Mouse (Mus musculus) G1E-ER4 (cell line): ENCODE results near the gene Gab2. TPM values are rescaled to one million over a fixed set of nuclear protein-coding genes. Genes with fewer than 3 reads are reported as not detected.

Experiments used
- GATA1 ChIP-seq: IDR thresholded peaks from one replicate; pipeline ENCODE4 v1.8.0; 2012; ENCODE audit warnings: low read length, inconsistent platforms
- polyA plus RNA-seq: library from polyadenylated mRNA; stranded (reverse); fragments of >175 nt; gene quantifications from 2 replicates; pipeline ENCODE4 v1.2.3, GENCODE M21; 2012

Gab2 gene
- polyA plus RNA-seq, 1 experiment = 5.2 TPM

DNA sequence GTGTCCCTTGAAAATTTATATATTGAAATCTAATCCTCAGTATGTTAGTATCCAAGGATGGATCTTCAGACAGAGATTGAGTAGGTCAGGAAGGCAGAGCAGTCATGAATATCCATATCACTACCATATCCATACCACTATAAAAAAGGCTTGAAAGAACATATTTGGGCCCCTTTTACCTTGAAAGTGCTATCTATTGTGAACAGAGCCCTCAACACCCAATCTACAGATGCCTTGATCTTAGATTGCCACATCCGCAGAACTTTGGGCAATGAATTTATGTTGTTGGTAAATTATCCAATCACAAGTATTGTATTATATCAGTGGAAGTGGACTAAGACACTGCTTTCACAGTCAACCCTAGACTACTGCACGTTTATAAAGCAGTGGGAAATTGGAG, 122.5 kb downstream of the Gab2 start:
- TF ChIP-seq GATA1 = peak; percentile 95

DNA sequence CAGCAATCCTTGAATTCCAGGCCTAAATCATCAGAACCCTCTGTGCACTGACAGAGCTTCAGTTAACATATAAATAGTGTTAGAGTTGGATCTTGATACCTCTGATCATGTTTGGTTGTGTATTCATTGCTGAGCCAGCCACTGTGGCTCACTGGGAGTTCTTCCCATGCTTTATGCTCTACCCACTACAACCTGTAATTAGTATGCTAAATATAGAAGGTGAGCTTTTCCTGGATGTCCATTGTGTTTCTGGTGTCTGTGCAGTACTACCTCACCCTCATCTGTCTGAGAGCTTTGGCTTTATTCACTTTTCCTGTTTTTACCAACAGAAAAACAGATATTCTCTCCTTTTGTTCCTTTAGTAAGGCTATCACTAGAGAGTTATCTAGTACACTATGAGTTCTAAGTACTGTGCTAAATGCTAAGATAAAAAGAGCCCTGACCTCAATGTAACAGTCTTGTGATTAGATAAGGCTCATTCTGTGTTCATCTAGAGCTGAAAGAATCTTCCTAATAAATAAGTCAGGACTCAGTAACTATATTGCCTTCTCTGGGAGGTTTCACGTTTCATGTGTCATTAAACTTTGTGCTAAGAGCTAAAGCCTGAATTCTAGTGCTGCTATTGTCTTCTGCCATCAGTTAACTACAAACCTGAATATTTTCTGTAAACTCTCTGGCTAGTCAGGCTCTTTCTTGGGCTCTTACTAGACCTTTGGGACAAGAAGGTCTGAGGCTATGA, 127.6 kb downstream of the Gab2 start:
- peak; percentile 97 for TF ChIP-seq GATA1

DNA sequence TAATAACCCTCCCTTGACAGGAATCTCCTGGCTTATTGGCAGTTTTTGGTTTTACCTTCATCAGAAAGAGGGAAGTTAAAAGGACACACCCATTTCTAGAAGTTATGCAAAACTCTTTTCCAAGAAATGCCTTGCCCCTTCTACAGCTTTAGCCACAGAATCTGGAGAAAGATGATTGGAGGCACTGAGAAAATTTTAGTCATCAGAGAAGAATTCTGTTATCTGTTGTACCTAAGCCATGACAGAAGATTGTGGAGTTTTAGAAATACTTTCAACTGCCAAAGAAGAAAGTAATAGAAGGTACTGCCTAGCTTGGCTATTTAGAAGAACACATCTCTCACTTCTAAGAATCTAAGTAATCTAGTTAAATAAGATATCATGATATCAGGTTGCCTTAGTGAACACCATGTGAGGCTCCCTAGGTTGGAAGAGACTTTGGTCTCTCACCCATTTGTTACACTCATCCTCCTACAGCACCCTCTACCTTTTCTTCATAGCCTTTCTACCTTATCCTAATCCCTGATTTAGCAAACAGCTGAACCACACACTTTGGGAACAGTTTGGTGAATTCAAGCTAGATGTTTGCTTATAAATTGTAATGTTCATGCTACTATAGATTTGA, 128.8 kb downstream of the Gab2 start:
- TF ChIP-seq GATA1 = peak; percentile 81

DNA sequence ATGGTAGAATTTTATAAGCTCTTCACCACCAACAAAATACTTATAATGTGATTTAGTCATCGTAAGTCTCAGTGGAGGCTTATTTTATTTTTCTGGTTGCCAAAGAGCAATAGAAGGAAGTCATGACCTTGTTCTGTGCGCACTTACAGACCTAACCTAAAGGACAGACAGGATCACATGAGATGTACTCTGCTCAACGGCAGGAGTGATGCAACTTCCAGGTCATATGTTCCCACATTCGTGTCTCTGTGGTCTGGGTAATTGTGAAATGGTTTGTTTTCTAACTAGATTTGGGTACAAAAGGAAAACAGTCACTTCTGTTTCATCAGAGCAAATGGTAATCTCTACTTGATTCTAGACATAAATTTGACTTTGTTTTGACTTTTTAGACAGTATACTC, 129.7 kb downstream of the Gab2 start:
- TF ChIP-seq GATA1 = no peak

DNA sequence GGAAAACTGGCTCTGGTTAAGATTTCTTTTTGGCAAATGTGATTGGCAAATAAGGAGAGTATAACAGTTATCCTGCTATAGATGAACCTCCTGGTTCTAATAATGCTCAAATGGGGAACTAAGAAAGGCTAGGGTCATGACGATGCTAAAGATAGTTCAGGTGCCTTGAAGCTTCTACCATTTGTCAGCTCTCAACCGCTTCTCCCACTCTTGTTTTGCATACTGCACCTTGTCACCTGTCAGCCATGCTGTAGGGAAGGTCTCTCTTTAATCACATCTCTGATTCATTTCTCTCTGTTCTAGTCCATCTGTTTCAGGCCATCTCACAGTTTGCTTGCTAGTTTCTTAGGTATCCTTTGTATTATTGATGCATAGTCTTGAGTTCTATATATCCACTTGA, 142.4 kb downstream of the Gab2 start:
- no peak for TF ChIP-seq GATA1

DNA sequence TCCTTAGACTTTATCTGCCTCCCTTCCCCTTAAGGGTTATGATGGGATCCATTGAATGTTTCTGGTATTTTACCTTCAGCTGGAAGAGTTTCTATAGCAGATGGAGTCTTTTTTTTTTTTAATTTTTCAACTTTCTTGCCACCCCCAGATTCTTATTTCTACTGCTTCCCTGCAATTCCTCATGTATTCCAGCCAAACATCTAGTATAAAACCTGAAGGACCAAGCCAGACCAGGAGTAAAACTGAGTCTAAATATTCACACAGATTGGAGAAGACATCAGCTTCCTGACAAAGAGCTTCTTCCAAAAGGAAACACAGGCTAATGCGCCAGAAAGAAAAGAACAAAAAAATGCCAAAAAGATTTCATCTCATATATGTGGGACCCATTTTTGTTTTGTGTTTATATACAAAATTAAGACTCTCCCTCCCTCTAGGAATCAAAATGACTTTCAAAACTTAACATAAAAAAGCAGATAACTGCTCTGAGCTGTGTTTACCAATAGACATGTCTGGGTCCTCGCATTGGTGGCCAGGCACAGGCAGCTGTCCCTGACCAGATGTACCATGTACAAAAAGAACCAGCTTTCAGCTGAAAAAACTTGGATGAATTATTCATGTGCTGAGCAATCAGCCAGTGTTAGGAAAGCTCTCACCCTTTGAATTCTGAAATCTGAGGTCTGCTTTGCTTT, 164.0 kb downstream of the Gab2 start:
- no peak for TF ChIP-seq GATA1

DNA sequence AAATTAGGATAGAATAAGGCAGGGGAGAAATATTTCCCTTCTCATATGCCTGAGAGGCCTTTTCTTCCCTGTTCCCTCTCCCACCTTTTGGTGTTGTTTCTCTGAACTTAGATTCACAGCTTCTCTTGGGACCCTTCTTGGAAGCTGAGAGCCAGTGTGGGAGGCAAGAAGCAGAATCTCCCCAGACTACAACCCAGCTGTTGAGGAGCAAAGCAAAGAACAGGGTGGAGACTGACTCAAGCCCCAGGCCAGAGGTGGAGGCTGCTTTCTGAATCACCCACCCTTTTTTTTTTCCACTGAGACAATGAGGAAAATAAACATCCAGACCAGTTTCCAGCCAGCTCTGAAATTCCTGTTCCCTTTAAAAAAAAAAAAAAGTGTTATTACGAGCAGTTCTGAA, 166.3 kb downstream of the Gab2 start:
- no peak for TF ChIP-seq GATA1

DNA sequence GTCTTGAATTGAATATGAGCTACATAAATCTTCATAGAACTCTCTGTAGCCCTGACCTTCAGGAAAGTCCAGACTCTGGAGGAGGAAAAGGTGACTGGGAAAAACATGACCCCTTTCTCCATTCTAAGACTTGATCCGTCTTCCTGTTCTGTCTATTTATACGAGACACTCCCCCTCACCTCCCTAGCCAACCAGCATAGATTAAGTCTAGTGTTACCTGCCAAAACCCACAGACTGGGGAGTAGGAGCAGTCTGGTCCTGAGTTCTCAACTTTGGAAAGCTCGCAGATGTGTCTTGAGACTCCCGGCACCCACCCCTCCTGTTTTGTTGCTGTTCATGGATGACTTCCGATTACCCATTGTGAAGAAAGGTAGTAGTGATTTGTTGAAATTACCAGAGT, 166.8 kb downstream of the Gab2 start:
- no peak for TF ChIP-seq GATA1

DNA sequence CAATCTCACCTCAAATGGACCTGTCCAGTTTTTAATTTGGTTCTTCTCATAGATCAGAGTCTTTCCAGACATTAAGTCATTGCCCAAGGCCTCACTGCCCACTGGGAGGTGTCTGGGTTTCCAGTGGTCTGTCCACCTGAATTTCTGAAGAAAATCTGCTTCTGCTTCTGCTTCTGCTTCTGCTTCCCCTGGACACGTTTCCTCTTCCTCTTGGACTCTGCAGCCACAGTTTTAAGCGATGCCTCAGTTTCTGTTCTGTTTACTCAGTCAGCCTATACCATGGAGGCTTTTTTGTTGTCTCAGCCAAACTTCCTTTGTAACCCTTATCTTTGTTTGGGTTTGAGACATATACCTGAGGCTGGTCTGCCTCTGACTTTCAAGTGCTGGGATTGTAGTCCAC, 170.3 kb downstream of the Gab2 start:
- TF ChIP-seq GATA1 = no peak

DNA sequence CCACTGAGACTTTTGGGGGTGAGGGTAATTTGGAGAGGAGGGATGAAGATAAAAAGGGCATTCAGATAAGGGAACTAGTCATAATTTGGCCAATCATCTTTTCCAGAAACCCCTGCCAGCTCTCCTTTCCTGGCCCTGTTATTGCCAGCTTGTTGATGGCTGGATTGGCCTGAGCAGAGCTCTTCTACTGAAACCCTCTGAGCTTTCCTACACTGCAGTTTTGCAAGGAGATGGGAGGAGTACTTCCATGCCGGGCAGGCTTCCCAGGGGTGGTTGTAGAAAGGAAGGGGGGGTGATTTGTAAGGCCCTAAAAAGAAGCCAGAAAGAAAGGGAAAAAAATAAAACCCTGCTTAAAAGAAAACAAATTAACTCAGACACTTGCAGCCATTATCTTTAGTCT, 181.2 kb downstream of the Gab2 start:
- TF ChIP-seq GATA1 = no peak

DNA sequence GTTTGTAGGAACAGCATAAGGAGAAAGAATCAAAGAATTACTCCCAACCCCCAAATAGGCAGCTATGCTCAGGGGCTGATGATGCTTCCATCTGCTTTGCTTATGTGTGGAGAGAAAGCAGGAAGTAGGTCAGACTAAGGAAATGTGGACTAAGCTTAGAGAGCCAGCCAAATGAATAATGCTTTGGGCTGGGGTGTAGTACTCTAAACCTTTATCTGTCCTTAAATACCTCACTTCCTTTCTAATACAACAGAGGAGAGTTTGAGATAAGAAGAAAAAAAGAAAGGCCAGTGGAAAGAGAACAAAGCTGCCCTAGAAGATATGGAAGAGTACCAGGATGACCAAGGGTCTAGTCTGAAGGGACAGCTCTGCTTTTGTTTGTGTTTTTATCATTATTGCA, 189.0 kb downstream of the Gab2 start:
- TF ChIP-seq GATA1 = peak; percentile 50

DNA sequence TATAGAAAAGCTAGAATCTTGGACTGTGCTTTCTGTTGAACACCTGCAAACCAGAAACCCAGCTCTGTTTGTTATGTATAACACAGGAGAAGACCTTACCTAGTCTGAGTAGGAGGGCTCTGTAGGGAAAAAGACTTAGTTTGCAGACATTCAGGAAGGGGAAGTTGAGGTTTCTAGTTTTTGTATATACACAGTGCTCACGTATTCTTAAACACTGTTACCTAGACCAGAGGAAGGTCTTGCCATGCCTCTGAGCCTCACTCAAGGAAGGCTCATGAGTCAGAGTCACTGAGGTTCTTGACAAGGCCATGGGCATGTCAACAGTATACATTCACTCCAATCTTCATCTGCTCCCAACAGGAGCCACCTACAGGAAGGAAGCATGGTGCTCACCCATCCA, 189.7 kb downstream of the Gab2 start:
- no peak for TF ChIP-seq GATA1

DNA sequence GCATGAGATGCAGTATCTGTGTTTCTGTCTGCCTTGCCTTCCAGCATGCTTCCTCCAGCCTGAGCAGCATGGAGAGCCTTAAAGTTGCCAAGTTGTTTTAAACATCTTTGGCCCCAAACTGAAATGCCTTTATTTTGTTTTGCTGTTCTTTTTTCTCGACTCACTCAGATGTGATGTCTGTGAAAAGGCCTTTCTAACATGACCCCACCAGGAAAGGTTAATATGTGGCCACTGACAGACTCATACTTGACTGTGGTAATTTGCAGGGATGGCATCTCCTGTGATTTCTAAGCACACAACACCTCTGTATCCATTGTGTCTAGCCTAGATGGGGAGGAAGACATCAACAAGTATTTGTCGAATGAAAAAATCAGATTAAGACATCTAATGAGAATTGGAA, 215.6 kb downstream of the Gab2 start:
- TF ChIP-seq GATA1 = no peak

DNA sequence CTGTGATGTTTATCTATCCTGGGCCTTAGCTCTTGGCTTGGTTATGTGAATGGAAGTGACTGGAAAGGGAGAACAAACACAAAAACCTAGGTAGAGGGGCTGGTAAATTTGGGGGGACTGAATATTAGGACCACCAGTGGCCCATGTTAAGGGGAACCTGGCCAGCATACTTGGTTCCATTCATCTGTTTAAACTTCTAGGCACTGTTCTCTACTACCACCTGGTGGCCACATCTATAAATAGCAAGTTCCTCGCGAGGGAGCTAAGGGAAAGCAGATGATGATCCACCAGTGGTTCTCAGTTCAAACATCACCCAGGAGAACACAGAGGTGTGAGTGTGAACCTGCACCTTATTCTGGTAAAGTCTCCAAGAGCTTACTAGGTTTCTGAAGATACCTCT, 216.1 kb downstream of the Gab2 start:
- TF ChIP-seq GATA1 = no peak

DNA sequence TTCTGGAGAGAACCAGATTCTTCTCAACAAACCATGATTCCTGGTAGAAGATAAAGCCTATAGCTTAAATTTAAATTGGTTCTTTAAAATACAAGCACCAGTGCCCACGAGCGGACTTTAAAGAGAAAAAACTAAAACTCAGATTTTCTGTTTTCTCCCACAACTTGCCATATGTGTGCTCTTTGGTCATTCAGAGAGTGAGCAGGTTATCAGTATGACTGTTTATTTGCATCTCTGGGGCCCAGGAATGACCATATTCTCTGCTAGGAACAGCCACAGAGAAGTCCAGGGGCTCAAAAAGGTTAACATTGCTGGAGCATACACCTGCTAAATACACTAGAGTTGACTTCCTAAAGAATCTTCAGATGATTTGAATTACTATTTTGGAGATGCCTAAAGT, 216.9 kb downstream of the Gab2 start:
- no peak for TF ChIP-seq GATA1

DNA sequence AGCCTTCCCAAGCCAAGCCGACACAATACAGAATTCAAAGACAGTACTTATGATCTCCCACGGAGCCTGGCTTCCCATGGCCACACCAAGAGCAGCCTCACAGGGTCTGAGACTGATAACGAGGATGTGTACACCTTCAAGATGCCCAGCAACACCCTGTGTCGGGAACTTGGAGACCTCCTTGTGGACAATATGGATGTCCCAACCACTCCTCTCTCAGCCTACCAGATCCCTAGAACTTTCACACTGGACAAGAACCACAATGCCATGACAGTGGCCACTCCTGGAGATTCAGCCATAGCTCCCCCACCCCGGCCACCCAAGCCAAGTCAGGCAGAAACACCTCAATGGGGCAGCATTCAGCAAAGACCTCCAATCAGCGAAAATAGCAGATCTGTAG, 217.6 kb downstream of the Gab2 start:
- no peak for TF ChIP-seq GATA1

DNA sequence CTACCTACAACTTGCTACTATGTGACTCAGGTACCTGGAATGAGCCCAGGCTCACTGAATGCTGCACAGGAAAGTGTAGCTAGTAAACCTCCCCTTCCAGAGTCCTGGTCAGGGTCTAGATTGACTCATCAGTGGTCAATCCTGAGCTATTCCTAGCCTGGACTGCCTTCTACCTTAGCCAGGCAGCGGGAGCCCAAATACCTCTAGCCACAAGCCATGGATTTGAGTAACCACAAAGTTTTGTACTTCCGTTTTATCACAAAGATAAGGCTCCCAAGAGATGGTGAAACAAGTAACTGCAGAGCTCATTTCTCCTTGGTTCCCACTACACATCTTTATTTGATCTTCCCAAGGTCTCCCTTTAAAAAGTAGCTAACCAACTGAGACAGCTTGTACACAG, 219.5 kb downstream of the Gab2 start:
- peak; percentile 33 for TF ChIP-seq GATA1
